Mouse (Mus musculus): Measurements from ENCODE around the gene Fkbpl.

Fkbpl gene

GRCm38 (mm10) chr17:34644608-34645007 lies at the start of gene Fkbpl:
Gene Fkbpl, plus strand, starts transcription at chr17:34644764.
- DNase-seq (ENCODE audit: low spot score in 2 of 2): peak; percentile 89 to 94

- DNase-seq (ENCODE audit: low spot score in 2 of 2): no peak
These were observed 48.5 kb upstream of the Fkbpl start for GRCm38 (mm10) chr17:34596098-34596497.

- DNase-seq (ENCODE audit: low spot score in 2 of 2): no peak
These were observed 46.9 kb upstream of the Fkbpl start, which contains the start of gene Ager for GRCm38 (mm10) chr17:34597566-34598095. Gene Ager, plus strand, starts transcription at chr17:34597862.

- DNase-seq (ENCODE audit: low spot score in 2 of 2): no peak
These were observed 44.7 kb upstream of the Fkbpl start for GRCm38 (mm10) chr17:34599891-34600290.

GRCm38 (mm10) chr17:34601796-34602195 lies 42.8 kb upstream of the Fkbpl start:
- no peak for DNase-seq (ENCODE audit: low spot score in 2 of 2)

GRCm38 (mm10) chr17:34603375-34604060 lies 41.0 kb upstream of the Fkbpl start, which contains the start of gene Rnf5:
Gene Rnf5, minus strand, starts transcription at chr17:34603690.
- DNase-seq (ENCODE audit: low spot score in 2 of 2): peak; percentile 97 to 98

- peak; percentile 92 to 97 for DNase-seq (ENCODE audit: low spot score in 2 of 2)
These were observed 40.5 kb upstream of the Fkbpl start, which contains the start of gene Agpat1 for GRCm38 (mm10) chr17:34604061-34604508. Gene Agpat1, plus strand, starts transcription at chr17:34604262.

- DNase-seq (ENCODE audit: low spot score in 2 of 2): no peak
These were observed 39.9 kb upstream of the Fkbpl start for GRCm38 (mm10) chr17:34604511-34605237.

GRCm38 (mm10) chr17:34605609-34606008 lies 39.0 kb upstream of the Fkbpl start:
- peak; percentile 89 to 94 for DNase-seq (ENCODE audit: low spot score in 2 of 2)

GRCm38 (mm10) chr17:34606186-34607039 lies 38.2 kb upstream of the Fkbpl start:
- DNase-seq (ENCODE audit: low spot score in 2 of 2): peak in 1 of 2 experiments; percentile 51

GRCm38 (mm10) chr17:34607997-34608396 lies 36.6 kb upstream of the Fkbpl start:
- DNase-seq (ENCODE audit: low spot score in 2 of 2): no peak

- no peak for DNase-seq (ENCODE audit: low spot score in 2 of 2)
These were observed 33.5 kb upstream of the Fkbpl start for GRCm38 (mm10) chr17:34611050-34611449.

- DNase-seq (ENCODE audit: low spot score in 2 of 2): no peak
These were observed 31.4 kb upstream of the Fkbpl start for GRCm38 (mm10) chr17:34613054-34613645.

GRCm38 (mm10) chr17:34613830-34614229 lies 30.7 kb upstream of the Fkbpl start:
- DNase-seq (ENCODE audit: low spot score in 2 of 2): no peak

- no peak for DNase-seq (ENCODE audit: low spot score in 2 of 2)
These were observed 28.7 kb upstream of the Fkbpl start, which contains the start of gene Egfl8 for GRCm38 (mm10) chr17:34615871-34616270. Gene Egfl8, minus strand, starts transcription at chr17:34615971.

GRCm38 (mm10) chr17:34618999-34619398 lies 25.6 kb upstream of the Fkbpl start:
- peak; percentile 75 to 87 for DNase-seq (ENCODE audit: low spot score in 2 of 2)

- no peak for DNase-seq (ENCODE audit: low spot score in 2 of 2)
These were observed 23.6 kb upstream of the Fkbpl start for GRCm38 (mm10) chr17:34621006-34621405.

GRCm38 (mm10) chr17:34623161-34623560 lies 21.4 kb upstream of the Fkbpl start:
- no peak for DNase-seq (ENCODE audit: low spot score in 2 of 2)

GRCm38 (mm10) chr17:34624981-34625380 lies 19.6 kb upstream of the Fkbpl start:
- no peak for DNase-seq (ENCODE audit: low spot score in 2 of 2)

GRCm38 (mm10) chr17:34626062-34626772 lies 18.3 kb upstream of the Fkbpl start:
- no peak for DNase-seq (ENCODE audit: low spot score in 2 of 2)

- peak; percentile 35 to 53 for DNase-seq (ENCODE audit: low spot score in 2 of 2)
These were observed 17.8 kb upstream of the Fkbpl start for GRCm38 (mm10) chr17:34626773-34627092.
